Mouse (Mus musculus) adrenal gland, postnatal 14 days (tissue): ENCODE results near the gene Nxf2. TPM values are rescaled to one million over a fixed set of nuclear protein-coding genes. Genes with fewer than 3 reads are reported as not detected.
"Not testable (repeated sequence)": the region's sequence is repeated elsewhere in the genome, so short reads cannot be mapped to it uniquely, and the experiment has no call there.

ENCODE experiments used
- DNase-seq: peaks from one replicate; pipeline ENCODE4 v3.0.0; 2021; ENCODE audit warnings: mixed read lengths
- long read RNA-seq, 2 experiments: library from polyadenylated mRNA; stranded (forward); transcript quantifications; one replicate each; pipeline ENCODE4 v2.0.0; 2021
- total RNA-seq: library from RNA; stranded (reverse); gene quantifications from 2 replicates; pipeline ENCODE4 v1.2.3, GENCODE M21; 2021

Gene Nxf2
- total RNA-seq, result not detected in 2 replicates
- long read RNA-seq, experiment 1, partial matches to known transcripts, result 0 of 1 reads
- long read RNA-seq, experiment 1, other reads (novel, unspliced or antisense), result 1 of 1 reads
- long read RNA-seq, experiment 2, result 0 reads

DNA sequence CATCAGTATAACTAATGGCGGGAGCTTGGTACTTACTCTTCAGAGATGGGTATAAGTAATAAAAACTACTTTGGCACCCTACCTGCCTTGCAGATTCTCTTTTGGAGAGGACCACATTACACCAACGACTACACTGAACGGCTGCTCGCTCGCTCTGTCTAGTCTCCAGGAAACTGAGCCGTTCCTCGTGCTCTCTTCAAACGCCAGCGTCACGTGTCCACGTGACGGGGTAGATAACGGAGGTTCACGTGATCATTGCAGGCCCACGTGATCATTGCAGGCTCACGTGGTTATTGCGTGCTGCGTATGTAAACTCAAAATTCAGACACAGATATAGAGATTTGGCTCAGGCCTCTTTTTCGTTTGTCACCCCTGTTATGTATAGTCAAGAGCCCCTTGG lies at the start of gene Nxf2:
Gene Nxf2 (minus strand): TSS at position 209 of the 400 bp plus-strand sequence.
- no peak for DNase-seq

DNA sequence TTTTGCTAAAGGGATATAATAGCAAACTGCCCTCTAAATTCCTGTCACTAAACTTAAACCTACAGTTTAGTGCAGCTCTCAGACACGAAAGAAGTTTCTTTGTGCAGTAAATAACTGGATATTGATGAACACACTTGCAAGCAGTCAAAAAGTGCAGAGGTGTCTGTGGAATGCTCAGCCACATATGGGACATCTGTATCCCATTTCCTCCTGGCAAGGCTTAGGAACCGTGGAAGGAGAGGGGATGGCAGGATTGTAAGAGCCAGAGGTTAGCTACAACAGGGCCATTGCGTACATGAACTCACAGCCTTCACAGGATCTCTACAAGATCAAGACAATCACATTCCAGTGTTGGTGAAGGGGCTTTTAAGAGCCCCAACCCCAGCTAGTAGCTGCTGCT lies 46.8 kb upstream of the Nxf2 start:
- no peak for DNase-seq

DNA sequence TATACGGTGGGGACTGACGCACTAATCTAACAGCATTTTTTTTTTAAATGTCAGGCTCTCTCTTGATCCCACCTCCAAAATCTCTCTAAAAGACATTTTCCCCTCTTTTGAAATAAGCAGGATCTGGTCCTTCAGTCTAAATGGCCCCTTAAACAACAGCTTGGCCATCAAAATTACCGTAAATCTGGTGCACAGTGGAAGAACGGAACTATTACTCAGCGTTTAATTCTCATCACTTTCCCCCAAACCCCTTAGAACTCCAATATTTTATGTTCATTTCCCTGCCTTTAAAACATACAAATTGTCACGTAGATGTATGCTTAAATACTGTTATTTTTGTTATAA lies 44.9 kb upstream of the Nxf2 start:
- DNase-seq, result no peak

DNA sequence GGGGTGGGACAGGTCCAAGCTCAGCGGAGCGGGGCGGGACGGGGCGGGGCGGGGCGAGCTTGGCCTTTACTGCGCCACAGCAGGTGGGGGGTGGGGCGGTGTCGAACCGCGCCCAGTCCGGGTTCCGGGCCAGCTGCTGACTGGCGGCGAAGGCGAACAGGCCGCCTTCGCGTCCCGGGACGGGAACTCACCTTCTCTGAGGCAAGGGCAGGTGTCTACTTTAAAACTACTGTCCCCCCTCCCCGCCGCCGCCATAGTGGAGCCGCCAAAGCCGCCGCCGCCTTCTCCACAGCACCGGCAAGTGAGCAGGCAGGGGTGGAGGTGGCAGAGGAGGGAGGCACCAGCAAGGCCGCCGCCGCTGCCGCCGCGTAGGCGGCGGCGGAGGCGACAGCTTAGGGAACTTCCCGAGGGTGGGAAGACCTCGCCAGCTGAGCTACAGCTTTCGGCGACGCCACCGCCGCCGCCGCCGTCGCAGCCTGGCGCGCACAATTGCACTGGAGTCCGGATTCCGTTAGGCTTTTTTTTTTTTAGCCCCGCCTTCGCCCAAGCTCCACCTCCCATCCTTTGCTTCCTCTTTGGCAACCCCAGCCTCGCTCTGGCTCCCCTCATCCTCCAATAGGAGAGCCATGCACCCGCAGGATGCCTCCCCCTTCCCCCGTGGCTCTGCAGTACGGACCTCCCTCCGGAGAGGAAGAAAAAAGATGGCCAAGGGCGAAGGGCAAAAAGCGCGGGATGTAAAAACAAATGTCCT lies 44.3 kb upstream of the Nxf2 start, which contains the start of gene Zmat1:
Gene Zmat1 (minus strand): TSS at position 490 of the 751 bp plus-strand sequence.
- DNase-seq, result peak; percentile 93

DNA sequence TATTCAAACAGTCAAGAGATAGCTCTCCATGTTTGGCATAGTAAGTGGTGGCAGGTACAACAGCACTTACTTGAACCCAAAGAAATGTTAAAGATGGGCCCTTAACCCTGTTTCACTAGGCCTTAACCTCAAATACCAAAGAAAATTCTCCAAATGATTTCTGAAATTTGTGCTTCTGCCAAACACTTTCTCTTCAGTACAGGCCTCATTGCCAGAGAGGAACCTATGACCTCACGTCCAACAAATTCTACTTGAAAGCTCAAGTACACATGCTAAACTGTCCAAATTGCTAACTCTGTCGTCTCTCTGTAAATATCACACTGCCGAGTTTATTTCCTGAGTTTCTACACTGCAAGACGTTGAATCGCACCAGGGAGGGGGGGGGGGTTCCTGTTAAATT lies 43.5 kb upstream of the Nxf2 start:
- DNase-seq, result peak; percentile 4

DNA sequence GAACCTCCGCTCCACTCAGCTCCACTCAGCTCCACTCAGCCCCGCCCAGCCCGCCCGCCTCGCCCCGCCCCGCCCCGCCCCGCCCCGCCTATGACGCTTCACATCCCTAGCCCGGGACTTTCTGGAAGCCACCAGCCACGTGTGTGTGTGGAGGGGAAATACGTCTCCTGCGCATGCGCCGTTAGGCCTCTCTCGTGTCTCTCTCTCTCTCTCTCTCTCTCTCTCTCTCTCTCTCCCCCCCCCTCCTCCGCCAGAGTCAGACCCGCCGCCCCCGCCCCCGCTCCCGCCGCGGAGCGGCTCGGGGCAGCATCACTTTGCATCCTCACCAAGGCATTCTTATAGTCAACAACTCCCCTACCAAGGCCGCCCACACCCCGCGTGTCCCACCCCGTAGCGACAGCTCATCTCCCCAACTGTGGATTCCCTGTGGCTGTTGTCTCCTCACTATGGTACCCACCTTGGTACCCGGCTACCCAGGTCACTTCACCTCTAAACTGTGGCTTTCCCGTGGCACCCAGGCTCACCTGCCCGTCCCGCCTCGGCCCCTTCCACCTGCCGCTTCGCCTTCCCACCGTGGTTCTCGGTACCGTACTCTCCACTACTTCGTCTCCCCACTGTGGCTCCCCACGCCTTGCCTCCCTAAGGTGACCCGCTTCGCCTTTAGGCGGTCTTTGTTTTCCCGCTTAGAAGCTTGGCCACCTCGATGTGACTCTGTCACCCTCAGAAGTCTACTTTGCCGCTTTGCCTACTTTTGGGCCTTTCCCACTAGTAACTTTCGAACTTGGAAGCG lies 1.1 kb downstream of the Nxf2 start:
- DNase-seq, result peak; percentile 72

DNA sequence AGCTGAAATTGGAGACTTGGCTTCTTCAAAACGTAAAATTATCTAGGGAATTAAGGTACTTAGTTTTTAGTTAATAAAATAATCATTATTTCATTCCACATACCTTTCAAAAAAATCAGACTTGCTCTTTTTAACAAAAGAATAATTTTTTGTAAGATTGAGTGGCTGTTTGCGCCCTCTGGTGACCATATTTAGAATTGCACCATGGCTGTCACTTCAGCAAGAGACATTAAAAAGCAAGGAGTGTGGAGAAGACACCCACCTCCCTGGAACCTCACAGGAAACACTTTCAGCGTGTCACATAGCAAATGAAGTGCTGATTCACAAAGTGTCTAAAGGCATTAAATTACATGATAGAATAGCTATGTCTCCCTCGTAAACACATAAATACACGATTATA lies 34.2 kb downstream of the Nxf2 start:
- DNase-seq, result peak; percentile 25

DNA sequence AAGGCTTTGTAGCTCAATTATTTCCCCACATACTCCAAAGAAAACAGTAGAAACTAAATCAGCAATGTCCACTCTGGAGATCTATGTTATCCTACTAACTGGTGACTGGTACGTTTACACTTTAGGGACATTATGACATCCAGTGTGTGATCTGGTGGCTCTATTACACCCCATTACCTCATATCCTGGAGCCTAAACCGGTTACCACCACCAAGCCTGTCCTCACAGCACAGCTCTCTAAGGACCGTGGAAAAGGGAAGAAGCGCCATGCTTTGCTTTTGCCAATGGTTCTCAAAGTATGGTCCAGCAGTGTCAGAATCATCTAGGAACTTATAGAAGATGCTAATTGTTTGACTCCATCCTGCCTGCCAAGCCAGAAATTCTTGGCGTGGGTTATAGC lies 34.6 kb downstream of the Nxf2 start:
- no peak for DNase-seq

DNA sequence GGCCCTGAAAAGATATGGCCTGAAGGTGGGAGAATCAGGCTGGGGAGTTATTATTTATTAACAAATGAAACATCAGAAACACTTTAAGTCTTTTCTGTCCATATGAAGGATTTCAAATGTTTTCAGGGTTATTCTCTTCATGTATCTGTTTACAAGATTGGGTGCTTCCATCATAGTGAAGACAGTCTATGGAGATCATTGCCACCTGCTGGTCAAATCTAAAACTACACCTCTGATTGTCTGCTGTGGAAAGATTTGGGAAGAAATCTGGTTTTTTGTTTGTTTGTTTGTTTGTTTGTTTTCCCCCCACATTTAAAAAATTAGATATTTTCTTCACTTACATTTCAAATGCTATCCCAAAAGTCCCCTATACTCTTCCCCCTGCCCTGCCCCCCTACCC lies 39.5 kb downstream of the Nxf2 start:
- DNase-seq, result peak; percentile 16

DNA sequence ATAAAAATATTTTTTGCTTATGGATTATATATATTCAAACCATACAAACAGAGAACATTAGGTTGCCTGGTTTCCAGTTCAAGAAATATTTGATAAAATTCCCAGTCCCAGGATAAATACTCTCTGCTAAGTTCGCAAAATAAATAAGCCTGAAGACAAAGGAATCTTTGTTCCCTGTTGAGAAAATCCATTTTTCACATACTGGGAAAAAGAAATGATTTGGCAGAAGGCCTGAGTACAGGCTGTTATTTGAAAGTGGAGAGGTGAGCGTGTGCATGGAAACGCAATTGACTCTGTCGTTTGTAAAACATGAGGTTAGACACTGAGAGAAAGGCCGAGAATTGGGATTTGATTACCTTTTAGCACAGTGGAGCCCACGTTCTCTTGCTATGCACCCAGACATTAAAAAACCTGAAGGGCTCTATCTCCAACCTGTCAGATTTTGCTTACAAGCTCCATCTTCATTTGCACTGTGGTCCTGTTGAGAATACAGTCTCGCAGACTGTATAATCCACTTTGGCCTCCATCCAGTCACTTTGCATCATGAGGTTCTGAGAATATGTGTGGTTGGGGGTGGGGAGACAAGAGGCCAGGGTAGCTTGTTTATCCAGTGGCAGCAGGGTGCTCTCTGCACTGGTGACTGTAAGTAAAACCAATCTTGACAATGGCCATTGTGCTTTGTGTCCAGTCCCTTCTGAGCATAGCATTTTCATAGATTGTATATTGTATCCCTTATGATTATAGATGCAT lies 40.7 kb downstream of the Nxf2 start:
- no peak for DNase-seq

DNA sequence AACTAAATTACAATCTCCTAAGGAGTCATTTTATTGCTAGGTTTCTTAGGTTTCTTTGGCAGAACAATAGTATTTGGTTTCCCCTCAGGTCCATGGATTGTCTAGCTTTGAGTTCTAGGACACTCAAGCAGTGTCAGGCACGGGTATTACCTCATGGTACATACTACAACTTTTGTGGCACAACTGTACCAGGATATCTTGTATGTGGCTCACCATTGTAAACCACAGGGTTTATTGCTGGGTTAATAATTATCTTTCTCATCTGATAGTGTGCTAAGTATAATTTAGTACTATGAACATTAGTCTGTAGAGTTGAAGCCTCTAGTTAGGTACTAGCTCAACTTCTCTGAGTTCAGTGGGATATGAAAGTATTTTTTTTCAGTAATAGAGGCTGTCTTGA lies 45.3 kb downstream of the Nxf2 start:
- DNase-seq, result no peak

DNA sequence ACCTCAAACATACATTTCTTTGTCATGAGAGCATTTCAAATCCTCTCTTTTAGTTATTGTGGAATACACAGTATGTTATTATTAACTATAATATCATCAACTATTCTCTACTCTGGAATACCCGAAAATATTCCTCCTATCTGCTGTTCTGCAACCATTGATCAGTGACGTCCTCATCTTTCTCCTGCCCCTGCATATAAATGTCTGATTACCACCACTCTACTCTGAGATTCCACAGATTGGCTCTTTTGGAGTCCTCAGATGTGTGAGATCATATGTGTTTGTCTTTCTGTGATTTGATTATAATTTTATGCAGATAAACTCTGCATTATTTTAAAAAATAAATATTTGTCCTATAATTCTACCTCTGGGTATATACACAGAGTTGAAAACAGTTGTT lies 48.8 kb downstream of the Nxf2 start:
- DNase-seq, result no peak

DNA sequence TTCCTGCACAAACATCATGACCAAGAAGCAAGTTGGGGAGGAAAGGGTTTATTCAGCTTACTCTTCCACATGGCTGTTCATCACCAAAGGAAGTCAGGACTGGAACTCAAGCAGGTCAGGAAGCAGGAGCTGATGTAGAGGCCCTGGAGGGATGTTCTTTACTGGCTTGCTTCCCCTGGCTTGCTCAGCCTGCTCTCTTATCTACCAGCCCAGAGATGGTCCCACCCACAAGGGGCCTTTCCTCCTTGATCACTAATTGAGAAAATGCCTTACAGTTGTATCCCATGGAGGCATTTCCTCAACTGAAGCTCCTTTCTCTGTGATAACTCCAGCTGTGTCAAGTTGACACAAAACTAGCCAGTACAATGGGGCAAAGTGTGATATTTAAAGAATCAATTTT lies 49.2 kb downstream of the Nxf2 start:
- not testable (repeated sequence) for DNase-seq

DNA sequence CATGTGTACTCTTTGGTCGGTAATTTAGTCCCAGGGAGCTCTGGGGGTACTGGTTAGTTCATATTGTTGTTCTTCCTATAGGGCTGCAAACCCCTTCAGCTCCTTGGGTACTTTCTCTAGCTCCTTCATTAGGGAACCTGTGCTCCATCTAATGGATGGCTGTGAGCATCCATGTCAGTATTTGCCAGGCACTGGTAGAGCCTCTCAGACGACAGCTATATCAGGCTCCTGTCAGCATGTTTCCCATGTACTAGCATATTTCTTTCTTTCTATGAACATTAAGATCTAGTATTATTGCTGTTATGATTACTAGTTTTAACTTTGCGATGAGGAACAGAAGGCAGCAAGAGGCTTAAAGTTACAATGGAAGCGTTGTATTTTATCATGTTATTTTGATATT lies 49.7 kb downstream of the Nxf2 start:
- DNase-seq, result no peak

DNA sequence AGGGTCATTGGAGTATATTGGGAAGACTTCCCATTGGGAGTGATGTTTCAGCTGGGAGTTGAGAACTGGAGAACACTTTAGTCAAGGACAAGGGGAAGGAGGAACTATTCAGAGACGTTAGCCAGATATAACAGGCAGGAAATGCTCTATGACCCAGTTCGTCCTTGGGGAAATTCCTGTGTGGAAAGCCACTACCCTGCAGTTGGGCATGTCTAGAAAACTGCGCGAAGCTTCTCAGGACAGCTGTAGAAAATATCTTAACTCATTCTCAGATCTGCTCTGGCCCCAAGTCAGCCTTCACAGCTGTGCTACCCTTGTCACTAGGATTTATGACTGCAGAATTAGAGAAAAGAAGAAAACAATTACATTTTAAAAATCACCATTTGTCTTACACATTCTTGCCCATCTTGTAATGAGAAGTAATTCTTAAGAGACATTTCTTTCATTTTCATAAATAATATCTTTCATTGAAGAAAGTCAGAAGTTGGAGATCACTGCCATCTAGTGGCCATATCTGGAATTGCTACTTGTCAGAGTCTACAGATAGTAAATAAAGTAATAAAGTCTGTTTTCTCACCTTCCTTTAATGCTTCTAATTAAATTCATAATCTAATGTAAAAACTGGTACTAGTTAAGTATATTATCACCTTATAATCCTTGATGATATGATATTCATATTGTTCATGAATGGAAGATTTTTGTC lies 51.2 kb downstream of the Nxf2 start:
- peak; percentile 18 for DNase-seq

DNA sequence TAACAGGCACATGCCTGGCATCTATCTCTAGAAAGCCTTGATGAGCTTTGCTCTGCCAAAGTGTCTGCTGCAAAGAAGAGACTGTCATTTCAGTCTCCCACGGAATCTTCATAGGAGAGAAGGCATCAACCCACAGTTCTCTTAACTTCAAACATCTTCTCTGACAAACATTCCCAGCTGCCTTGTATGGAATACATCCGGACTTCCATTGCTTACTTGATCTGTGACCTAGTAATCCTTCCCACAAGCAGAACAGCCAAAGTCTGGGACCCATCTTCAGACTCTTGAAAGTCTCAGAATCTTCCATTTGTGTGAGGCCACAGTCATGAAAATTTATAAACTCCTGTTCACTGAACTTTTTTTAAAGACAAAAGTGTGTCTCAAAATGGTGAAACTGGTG lies 51.7 kb downstream of the Nxf2 start:
- DNase-seq, result no peak

DNA sequence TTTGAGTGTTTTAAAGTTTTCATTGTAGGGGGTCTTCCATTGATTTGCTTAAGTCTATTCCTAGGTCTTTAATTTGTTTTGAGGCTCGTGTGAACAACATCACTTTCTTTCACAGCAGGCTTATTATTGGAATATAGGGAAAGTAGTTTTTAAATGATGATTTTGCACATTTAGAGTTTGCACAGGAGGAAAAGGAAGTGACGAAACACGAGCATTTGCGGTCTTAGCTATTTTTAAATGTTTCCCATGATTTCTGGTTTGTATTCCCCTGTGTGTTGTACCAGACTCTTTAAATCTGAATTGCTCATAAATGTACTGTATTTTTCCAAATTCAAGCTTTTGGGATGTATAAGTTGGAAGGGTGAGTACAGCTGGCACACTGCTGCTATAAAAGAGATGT lies 54.2 kb downstream of the Nxf2 start:
- DNase-seq, result no peak

Other genes starting within 250 kb of the Nxf2 start
- gene Armcx1, start 246.8 kb downstream of the Nxf2 start, total RNA-seq, result 18.6 and 19.3 TPM in 2 replicates
- 7.3 and 11.3 TPM in 2 replicates for gene Armcx6, start 213.3 kb downstream of the Nxf2 start, total RNA-seq
- 37.9 and 40.6 TPM in 2 replicates for gene Armcx3, start 208.2 kb downstream of the Nxf2 start, total RNA-seq
- 47.2 and 48.4 TPM in 2 replicates for gene Armcx2, start 155.5 kb downstream of the Nxf2 start, total RNA-seq
- gene Zmat1, start 44.5 kb upstream of the Nxf2 start, total RNA-seq, result 6.7 and 7.3 TPM in 2 replicates
- gene Gm15023, start 212.9 kb upstream of the Nxf2 start, total RNA-seq, result not detected in 2 replicates
- gene Tceal6, start 245.9 kb upstream of the Nxf2 start, total RNA-seq, result 0.89 and 1.5 TPM in 2 replicates